Mouse (Mus musculus) heart, postnatal 14 days (tissue): ENCODE measurements at regions not wholly inside any gene's neighbourhood (a gene's known extent, or its start where the extent isn't known, plus 50 kb on each side); places are given as distances from the start of the nearest gene placed in this dataset.

Source experiments
- DNase-seq, 2 experiments: peaks; one replicate each; pipeline ENCODE4 v3.0.0; 2021 to 2022
- intact Hi-C: fragments of 180-260 bp; cut with DNase I; formaldehyde crosslinking; loops from one replicate; pipeline ENCODE4 v1.15.1; 2025

- intact Hi-C loops = no loop called here
- DNase-seq = no peak
These were observed 905.6 kb upstream of the Slc10a2 start for GRCm38 (mm10) chr8:6010712-6011111.

GRCm38 (mm10) chr8:6002612-6003011 lies 897.5 kb upstream of the Slc10a2 start:
- intact Hi-C loops = no loop called here

GRCm38 (mm10) chr8:5994846-5995245 lies 889.7 kb upstream of the Slc10a2 start:
- DNase-seq = no peak
- intact Hi-C loops = no loop called here

More at GRCm38 (mm10) chr8:6002612-6003011, 897.5 kb upstream of the Slc10a2 start:
- DNase-seq = no peak

GRCm38 (mm10) chr8:5965403-5966015 lies 860.4 kb upstream of the Slc10a2 start:
- DNase-seq = no peak
- intact Hi-C loops = no loop called here

GRCm38 (mm10) chr8:5964299-5964698 lies 859.1 kb upstream of the Slc10a2 start:
- intact Hi-C loops = no loop called here
- no peak for DNase-seq

- intact Hi-C loops = no loop called here
- DNase-seq = no peak
These were observed 832.9 kb upstream of the Slc10a2 start for GRCm38 (mm10) chr8:5938057-5938456.

- DNase-seq = no peak
- intact Hi-C loops = no loop called here
These were observed 813.0 kb upstream of the Slc10a2 start for GRCm38 (mm10) chr8:5918136-5918535.
